Mouse (Mus musculus) erythroid progenitor cell, adult 5-6 weeks (primary cell): ENCODE measurements around the gene Lhfpl2. TPM values are rescaled to one million over a fixed set of nuclear protein-coding genes. Genes with fewer than 3 reads are reported as not detected.

Experiments
- total RNA-seq, 2 experiments: library from RNA; stranded (forward) in 1 of 2; stranded (reverse) in 1 of 2; fragments of 150-400 nt in 1 of 2; fragments of 186-747, 209-891 nt in 1 of 2; gene quantifications; 2 replicates each; pipeline versions ENCODE4 v1.2.3 to v1.2.4; 2015 to 2017; ENCODE audit warnings: low replicate concordance in 2 of 2

The Lhfpl2 gene
- total RNA-seq, 2 experiments from 2014 or later, result 6.7 to 7.8 TPM

Other genes with a start within 250 kb of the Lhfpl2 start
- 3.2 and 7.5 TPM in 2 replicates for gene Scamp1, start 228.1 kb downstream of the Lhfpl2 start, total RNA-seq (2015; ENCODE audit: low replicate concordance)
- gene Scamp1, start 228.1 kb downstream of the Lhfpl2 start, total RNA-seq (2017; ENCODE audit: low replicate concordance), result 1.3 and 1.4 TPM in 2 replicates